Mouse (Mus musculus): ENCODE results near the gene Myo1f. TPM values are rescaled to one million over a fixed set of nuclear protein-coding genes. Genes with fewer than 3 reads are reported as not detected.

The Myo1f gene
- polyA plus RNA-seq, 1 experiment from 2014 or later: 3.8 TPM

DNA sequence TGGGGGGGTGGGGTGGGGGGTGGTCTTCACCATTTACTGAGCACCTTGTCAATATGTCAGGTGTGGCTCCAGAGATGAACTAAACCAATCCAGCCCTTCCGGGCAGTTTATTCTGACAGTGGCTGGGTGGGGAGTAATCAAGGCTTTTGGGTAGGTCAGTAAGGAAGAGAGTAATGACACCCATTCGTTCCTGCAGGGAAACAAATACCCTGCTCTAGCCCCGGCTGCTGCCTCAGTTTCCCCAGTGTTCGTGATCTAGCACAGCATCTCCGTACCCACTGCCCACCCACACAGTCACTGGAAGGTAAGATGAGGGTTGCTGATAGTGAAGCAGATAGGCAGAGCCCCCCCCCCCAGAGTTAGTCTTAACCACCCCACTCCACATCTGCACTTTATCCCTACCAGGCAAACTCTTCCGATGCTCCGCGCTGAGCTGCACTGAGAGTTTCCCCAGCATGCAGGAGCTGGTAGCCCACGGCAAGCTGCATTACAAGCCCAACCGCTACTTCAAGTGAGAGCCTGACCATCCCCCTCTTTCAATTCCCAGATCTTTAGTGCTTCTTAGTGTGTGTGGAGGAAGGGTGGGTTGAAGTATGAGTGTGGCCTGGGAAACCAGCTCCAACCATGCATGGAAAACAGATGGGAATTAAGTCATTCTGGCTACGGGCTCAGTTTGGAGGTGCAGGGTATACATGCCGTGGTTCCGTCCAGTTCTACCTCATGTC lies 74.8 kb downstream of the Myo1f start:
- Histone ChIP-seq H3K36me3 (ENCODE audit: control insufficient read depth, insufficient read depth) (peaks cover 14% of the 10 kb centered on the region; the same call in 1 of the 2 replicates), H3K9me3 (replicated peaks; ENCODE audit: control insufficient read depth, low read length) (no peaks in the 10 kb centered on the region), H3K4me3 (ENCODE audit: low read length) (peak overlapping the region; percentile 71), H3K4me2 (ENCODE audit: low read depth, low read length) (peak overlapping the region; percentile 81), H3K9ac (ENCODE audit: low read length) (no peak overlapping the region), H3K27me3 (ENCODE audit: control insufficient read depth, insufficient read depth, low read length) (no peaks in the 10 kb centered on the region), H3K27ac (ENCODE audit: low read length) (no peak overlapping the region), H3K4me1 (ENCODE audit: control insufficient read depth, insufficient read depth, low read length) (peaks cover 14% of the 10 kb centered on the region)
- no peak for ATAC-seq (replicated peaks; ENCODE audit: extremely low read depth, insufficient read depth, low FRiP score)
- 79% methylated on average over 13 of the region's 13 CpGs for WGBS

DNA sequence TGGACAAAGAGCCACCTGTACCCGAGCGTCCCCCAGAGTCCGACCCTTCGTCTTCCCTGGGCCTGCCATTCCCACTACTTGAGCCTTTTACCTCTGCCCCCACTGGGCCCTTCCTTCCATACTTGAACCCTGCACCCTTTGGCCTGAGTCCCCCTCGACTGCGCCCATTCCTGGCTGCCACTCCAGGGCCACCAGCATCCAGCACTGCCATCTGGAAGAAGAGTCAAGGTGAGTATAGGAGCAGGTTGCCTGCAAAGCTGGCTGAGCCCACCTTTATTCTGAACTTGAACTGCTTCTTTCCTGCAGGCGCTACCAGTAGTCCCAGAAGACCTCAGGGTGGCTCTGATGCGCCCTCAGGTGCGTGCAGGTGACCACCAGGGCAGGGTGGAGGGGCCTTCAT lies 75.7 kb downstream of the Myo1f start:
- Histone ChIP-seq H3K36me3 (ENCODE audit: control insufficient read depth, insufficient read depth) (peaks cover 14% of the 10 kb centered on the region; the same call in 1 of the 2 replicates), H3K27ac (ENCODE audit: low read length) (no peak overlapping the region), H3K4me2 (ENCODE audit: low read depth, low read length) (no peak overlapping the region), H3K9me3 (replicated peaks; ENCODE audit: control insufficient read depth, low read length) (no peaks in the 10 kb centered on the region), H3K9ac (ENCODE audit: low read length) (no peak overlapping the region), H3K27me3 (ENCODE audit: control insufficient read depth, insufficient read depth, low read length) (no peaks in the 10 kb centered on the region), H3K4me1 (ENCODE audit: control insufficient read depth, insufficient read depth, low read length) (peaks cover 14% of the 10 kb centered on the region), H3K4me3 (ENCODE audit: low read length) (no peak overlapping the region)
- ATAC-seq (replicated peaks; ENCODE audit: extremely low read depth, insufficient read depth, low FRiP score): no peak
- 95% methylated on average over 9 of the region's 9 CpGs for WGBS

DNA sequence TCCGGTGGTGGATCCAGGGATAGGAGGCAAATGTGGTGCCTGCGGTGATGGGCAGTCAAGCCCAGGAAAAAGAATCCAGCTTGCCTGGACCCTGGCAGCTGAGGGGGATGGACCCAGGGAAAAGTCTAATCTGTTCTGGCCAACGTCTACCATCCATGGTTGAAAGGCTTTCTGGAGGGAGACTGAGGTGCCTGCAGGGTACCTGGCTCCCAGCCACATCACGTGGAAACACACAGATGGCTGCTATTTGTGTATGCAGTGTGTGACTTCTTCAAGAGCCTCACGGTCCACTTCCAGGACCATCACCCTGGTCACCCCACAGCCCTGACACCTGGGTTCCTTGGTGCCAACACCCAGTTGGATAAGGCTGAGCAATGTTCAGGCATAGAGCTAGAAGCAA lies 76.3 kb downstream of the Myo1f start:
- Histone ChIP-seq H3K27me3 (ENCODE audit: control insufficient read depth, insufficient read depth, low read length) (no peaks in the 10 kb centered on the region), H3K9ac (ENCODE audit: low read length) (no peak overlapping the region), H3K4me3 (ENCODE audit: low read length) (no peak overlapping the region), H3K4me1 (ENCODE audit: control insufficient read depth, insufficient read depth, low read length) (peaks cover 14% of the 10 kb centered on the region), H3K9me3 (replicated peaks; ENCODE audit: control insufficient read depth, low read length) (no peaks in the 10 kb centered on the region), H3K4me2 (ENCODE audit: low read depth, low read length) (no peak overlapping the region), H3K36me3 (ENCODE audit: control insufficient read depth, insufficient read depth) (peaks cover 14% of the 10 kb centered on the region; the same call in 1 of the 2 replicates), H3K27ac (ENCODE audit: low read length) (no peak overlapping the region)
- ATAC-seq (replicated peaks; ENCODE audit: extremely low read depth, insufficient read depth, low FRiP score): no peak
- 73% methylated on average over 5 of the region's 5 CpGs for WGBS

DNA sequence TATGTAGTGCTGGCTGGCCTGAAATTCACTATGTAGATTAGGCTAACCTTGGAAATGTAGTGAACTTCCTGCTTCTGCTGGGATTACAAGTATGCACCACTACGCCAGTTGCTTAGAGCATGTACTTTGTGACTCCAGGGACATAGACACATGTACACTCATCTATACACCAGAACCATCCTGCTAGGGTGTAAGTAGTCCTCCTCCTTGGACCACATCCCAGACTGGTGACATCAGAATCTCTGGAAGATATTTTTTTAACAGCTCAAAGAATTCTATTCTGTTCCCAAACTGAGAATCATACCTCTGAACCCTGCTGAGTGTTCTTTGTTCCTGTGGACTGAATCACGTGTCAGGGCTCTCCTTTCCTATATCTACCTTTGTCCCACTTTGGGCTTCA lies 81.5 kb downstream of the Myo1f start:
- H3K9ac ChIP-seq (ENCODE audit: low read length): no peak overlapping the region
- no peaks in the 10 kb centered on the region for H3K9me3 ChIP-seq (replicated peaks; ENCODE audit: control insufficient read depth, low read length)
- no peak for ATAC-seq (replicated peaks; ENCODE audit: extremely low read depth, insufficient read depth, low FRiP score)
- 69% methylated on average over 2 of the region's 2 CpGs for WGBS
- no peak overlapping the region for H3K4me3 ChIP-seq (ENCODE audit: low read length)
- H3K27me3 ChIP-seq (ENCODE audit: control insufficient read depth, insufficient read depth, low read length): no peaks in the 10 kb centered on the region
- H3K27ac ChIP-seq (ENCODE audit: low read length): no peak overlapping the region
- H3K4me1 ChIP-seq (ENCODE audit: control insufficient read depth, insufficient read depth, low read length): peaks cover 2% of the 10 kb centered on the region; the same call in 1 of the 2 replicates
- H3K4me2 ChIP-seq (ENCODE audit: low read depth, low read length): no peak overlapping the region
- H3K36me3 ChIP-seq (ENCODE audit: control insufficient read depth, insufficient read depth): 0 out of 2 replicates have a peak, but pooled peaks cover 4% of the 10 kb centered on the region

DNA sequence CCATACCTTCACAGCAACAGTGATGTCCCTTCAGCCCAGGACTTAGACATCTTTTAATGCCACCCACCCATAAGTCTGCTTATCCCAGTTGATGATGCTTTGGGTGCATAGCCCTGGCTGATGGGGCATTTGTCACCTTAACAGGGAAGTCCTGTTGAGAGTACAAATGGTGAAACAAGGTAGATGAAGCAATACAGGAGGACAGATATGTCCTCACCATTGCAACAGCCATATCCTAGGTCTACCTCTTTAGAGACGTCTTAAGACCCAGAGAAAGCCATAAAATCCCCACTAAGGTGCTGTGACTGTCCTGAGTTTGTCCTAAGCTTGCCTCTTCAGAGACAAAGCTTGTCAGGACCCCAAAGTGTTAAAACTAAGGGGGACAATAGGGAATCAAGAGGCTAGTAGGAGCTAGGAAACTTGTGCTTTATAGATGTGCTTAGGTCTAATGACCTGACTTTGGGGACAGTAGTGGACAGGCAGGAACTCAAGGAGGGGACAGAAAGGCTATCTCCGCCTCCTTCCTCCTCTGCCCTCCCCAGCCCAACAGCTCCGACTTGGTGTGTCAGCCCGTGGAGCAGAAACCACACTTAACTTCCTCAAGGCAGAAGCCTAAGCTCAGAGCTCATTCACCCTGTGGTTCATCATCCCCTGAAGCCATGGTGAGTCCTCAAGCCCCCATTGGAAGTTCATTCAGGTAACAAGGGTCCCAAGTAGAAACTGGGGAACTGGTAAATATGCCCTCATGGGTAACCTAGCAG lies 82.2 kb downstream of the Myo1f start, which contains the start of gene Pram1:
TSS of gene Pram1 (plus strand) at position 541 of the 761 bp plus-strand sequence.
- H3K4me1 ChIP-seq (ENCODE audit: control insufficient read depth, insufficient read depth, low read length): peaks cover 2% of the 10 kb centered on the region; the same call in 1 of the 2 replicates
- H3K9ac ChIP-seq (ENCODE audit: low read length): no peak within 1 kb of the TSS
- WGBS: 78% methylated on average over 4 of the region's 4 CpGs
- no peaks in the 10 kb centered on the region for H3K9me3 ChIP-seq (replicated peaks; ENCODE audit: control insufficient read depth, low read length)
- no peak within 1 kb of the TSS for H3K27ac ChIP-seq (ENCODE audit: low read length)
- H3K36me3 ChIP-seq (ENCODE audit: control insufficient read depth, insufficient read depth): peaks cover 2% of the 10 kb centered on the region; the same call in 1 of the 2 replicates
- ATAC-seq (replicated peaks; ENCODE audit: extremely low read depth, insufficient read depth, low FRiP score): no peak
- no peak within 1 kb of the TSS for H3K4me2 ChIP-seq (ENCODE audit: low read depth, low read length)
- no peaks in the 10 kb centered on the region for H3K27me3 ChIP-seq (ENCODE audit: control insufficient read depth, insufficient read depth, low read length)
- no peak within 1 kb of the TSS for H3K4me3 ChIP-seq (ENCODE audit: low read length)

DNA sequence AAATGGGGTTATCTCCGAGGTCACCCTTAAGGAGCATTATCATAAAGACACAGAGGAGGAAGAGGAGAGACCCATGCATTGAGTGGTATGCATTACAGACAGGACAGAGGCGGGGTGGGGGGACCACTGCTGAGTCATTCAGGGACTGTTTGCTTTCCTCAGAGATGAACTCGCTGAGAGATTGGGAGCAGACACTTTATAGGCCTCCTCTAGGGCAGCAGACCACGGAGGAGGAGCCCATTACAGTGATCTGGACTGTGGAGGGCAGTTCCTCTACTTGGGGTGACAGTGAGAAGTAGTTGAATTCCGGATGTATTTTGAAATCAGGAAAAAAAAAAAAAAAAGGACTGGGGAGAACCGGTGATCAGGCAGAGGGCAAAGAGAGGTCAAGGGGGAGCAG lies 84.2 kb downstream of the Myo1f start:
- WGBS: 47% methylated on average over 6 of the region's 6 CpGs
- no peak for ATAC-seq (replicated peaks; ENCODE audit: extremely low read depth, insufficient read depth, low FRiP score)
- Histone ChIP-seq H3K9ac (ENCODE audit: low read length) (no peak overlapping the region), H3K27me3 (ENCODE audit: control insufficient read depth, insufficient read depth, low read length) (no peaks in the 10 kb centered on the region), H3K36me3 (ENCODE audit: control insufficient read depth, insufficient read depth) (peaks cover 8% of the 10 kb centered on the region; the same call in 1 of the 2 replicates), H3K4me3 (ENCODE audit: low read length) (no peak overlapping the region), H3K4me1 (ENCODE audit: control insufficient read depth, insufficient read depth, low read length) (peaks cover 2% of the 10 kb centered on the region; the same call in 1 of the 2 replicates), H3K27ac (ENCODE audit: low read length) (no peak overlapping the region), H3K4me2 (ENCODE audit: low read depth, low read length) (no peak overlapping the region), H3K9me3 (replicated peaks; ENCODE audit: control insufficient read depth, low read length) (no peaks in the 10 kb centered on the region)

DNA sequence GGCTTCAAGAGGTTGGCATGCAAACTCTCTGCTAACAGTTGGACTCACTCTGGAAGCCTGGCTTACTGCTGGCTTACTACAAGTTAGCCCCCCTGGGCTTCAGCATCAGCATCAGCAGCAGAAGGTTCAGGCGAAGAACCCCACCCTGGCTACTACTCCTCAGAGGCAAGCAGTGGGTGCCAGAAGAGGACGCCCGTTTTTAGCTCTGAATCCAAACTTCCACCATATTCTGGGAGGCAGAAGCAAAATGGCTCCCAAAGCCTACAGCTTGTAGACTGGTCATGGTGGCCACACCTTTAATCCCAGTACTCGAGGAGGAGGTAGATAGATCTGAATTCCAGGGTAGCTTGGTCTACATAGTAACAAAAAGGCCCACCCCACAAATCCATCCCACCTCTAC lies 88.6 kb downstream of the Myo1f start:
- 90% methylated on average over 4 of the region's 4 CpGs for WGBS
- Histone ChIP-seq H3K27ac (ENCODE audit: low read length) (no peak overlapping the region), H3K9me3 (replicated peaks; ENCODE audit: control insufficient read depth, low read length) (no peaks in the 10 kb centered on the region), H3K9ac (ENCODE audit: low read length) (no peak overlapping the region), H3K27me3 (ENCODE audit: control insufficient read depth, insufficient read depth, low read length) (no peaks in the 10 kb centered on the region), H3K4me3 (ENCODE audit: low read length) (no peak overlapping the region), H3K4me1 (ENCODE audit: control insufficient read depth, insufficient read depth, low read length) (0 out of 2 replicates have a peak, but pooled peaks cover 4% of the 10 kb centered on the region), H3K4me2 (ENCODE audit: low read depth, low read length) (no peak overlapping the region), H3K36me3 (ENCODE audit: control insufficient read depth, insufficient read depth) (peaks cover 47% of the 10 kb centered on the region)
- no peak for ATAC-seq (replicated peaks; ENCODE audit: extremely low read depth, insufficient read depth, low FRiP score)

DNA sequence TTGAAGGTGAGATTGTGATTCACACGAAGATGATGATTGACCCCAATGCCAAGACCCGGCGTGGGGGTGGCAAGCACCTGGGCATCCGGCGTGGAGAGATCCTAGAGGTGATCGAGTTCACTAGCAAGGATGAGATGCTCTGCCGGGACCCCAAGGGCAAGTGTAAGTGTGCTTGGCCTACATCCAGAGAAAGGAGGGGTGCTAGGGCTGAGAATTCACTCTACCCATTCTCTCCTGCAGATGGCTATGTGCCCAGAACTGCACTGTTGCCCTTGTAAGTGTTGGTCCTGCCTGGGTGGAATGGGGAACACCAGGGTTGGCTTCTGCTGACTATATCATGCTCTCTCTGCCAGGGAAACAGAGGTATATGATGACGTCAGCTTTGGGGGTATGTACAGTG lies 89.6 kb downstream of the Myo1f start:
- 80% methylated on average over 8 of the region's 8 CpGs for WGBS
- H3K4me1 ChIP-seq (ENCODE audit: control insufficient read depth, insufficient read depth, low read length): 0 out of 2 replicates have a peak, but pooled peaks cover 4% of the 10 kb centered on the region
- H3K9me3 ChIP-seq (replicated peaks; ENCODE audit: control insufficient read depth, low read length): no peaks in the 10 kb centered on the region
- no peak overlapping the region for H3K4me2 ChIP-seq (ENCODE audit: low read depth, low read length)
- ATAC-seq (replicated peaks; ENCODE audit: extremely low read depth, insufficient read depth, low FRiP score): peak; percentile 25; the same call in 1 of the 2 replicates
- H3K27me3 ChIP-seq (ENCODE audit: control insufficient read depth, insufficient read depth, low read length): no peaks in the 10 kb centered on the region
- peaks cover 57% of the 10 kb centered on the region for H3K36me3 ChIP-seq (ENCODE audit: control insufficient read depth, insufficient read depth)
- no peak overlapping the region for H3K9ac ChIP-seq (ENCODE audit: low read length)
- H3K4me3 ChIP-seq (ENCODE audit: low read length): no peak overlapping the region
- H3K27ac ChIP-seq (ENCODE audit: low read length): no peak overlapping the region
